9 mouse cellular contexts compared by ENCODE assay signal in the genomic region with DNA sequence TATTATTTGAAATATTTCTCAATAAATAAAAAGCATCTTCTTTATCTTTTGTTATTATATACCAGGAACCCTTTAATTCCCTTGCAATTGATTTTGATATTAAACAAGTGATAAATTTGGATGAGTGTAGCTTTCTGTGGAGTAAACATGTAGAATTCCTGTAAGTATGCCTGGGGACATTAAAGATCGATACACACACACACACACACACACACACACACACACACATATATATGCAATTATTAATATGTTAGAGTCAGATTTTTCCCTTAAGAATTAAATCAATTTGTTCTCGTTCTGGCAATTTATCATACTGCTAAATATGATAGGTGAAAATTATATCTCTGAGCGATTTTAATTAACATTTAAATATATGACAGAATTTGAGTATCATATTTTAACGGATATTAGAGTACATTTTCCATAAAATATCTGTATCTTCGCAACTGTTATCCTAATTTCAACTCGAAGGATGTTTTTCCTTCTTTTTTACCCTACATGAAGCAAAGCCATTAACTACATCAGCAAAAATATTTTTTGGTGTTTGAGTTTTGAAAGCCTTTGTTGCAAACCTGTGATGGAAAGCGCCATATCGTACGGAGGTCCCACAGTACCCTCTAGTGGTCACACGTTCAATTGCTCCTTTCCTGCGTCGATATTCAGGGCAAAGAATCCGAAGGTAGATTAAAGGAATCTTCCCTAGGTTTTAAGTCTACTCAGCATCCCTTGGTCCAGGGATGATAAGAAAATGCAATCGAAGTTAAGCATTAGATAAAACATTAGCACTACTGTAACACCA.
DNase-seq lines count a peak whose midpoint lies in the region; ATAC-seq and TF ChIP-seq lines count a peak whose summit lies in the region.
"Had no signal": no experiment of that assay in that cellular context is flagged by ENCODE, and none has a peak within 500 bp of the region (broad histone marks: within the 10 kb centered on the region; RNA-seq: fewer than 3 reads in every experiment).

No protein-coding gene starts in this region.

- no peak overlapping the region for H3K4me3 ChIP-seq in heart, adult 2 months
- no peak overlapping the region for H3K4me3 ChIP-seq in heart, embryonic 11.5 days (ENCODE audit: low read depth, low read length)
- H3K4me3 ChIP-seq in C2C12 (ENCODE audit: insufficient read depth, poor library complexity, severe bottlenecking), result no peak overlapping the region
- H3K4me3 ChIP-seq in forebrain, embryonic 14.5 days (ENCODE audit: low read depth, low read length), result no peak overlapping the region
- no peak overlapping the region for H3K4me3 ChIP-seq in layer of hippocampus, adult 2 months
- no peak overlapping the region for H3K4me3 ChIP-seq in midbrain, embryonic 12.5 days
- H3K4me3 ChIP-seq: limb, embryonic 13.5 days had no signal

- TF ChIP-seq POLR2A in heart, adult 2 months (IDR thresholded peaks at IDR 0.05; ENCODE audit: insufficient read depth, low read depth, low read length), result no peak

- H3K9me3 ChIP-seq in heart, embryonic 11.5 days (replicated peaks; ENCODE audit: control insufficient read depth, low read length), result no peaks in the 10 kb centered on the region
- H3K9me3 ChIP-seq in forebrain, embryonic 14.5 days (replicated peaks; ENCODE audit: control insufficient read depth, low read length), result no peaks in the 10 kb centered on the region
- H3K9me3 ChIP-seq in midbrain, embryonic 12.5 days, result no peaks in the 10 kb centered on the region
- H3K9me3 ChIP-seq: limb, embryonic 13.5 days had no signal

- H3K9ac ChIP-seq in heart, adult 2 months (ENCODE audit: low read depth, low read length), result no peak overlapping the region
- no peak overlapping the region for H3K9ac ChIP-seq in heart, embryonic 11.5 days (ENCODE audit: low read depth, low read length)
- no peak overlapping the region for H3K9ac ChIP-seq in forebrain, embryonic 14.5 days (ENCODE audit: low read length)
- H3K9ac ChIP-seq in midbrain, embryonic 12.5 days (replicated peaks), result no peak overlapping the region
- H3K9ac ChIP-seq: limb, embryonic 13.5 days had no signal

- no peaks in the 10 kb centered on the region for H3K79me2 ChIP-seq in heart, adult 2 months (replicated peaks; ENCODE audit: control insufficient read depth, insufficient read depth, low read length)
- no peaks in the 10 kb centered on the region for H3K79me2 ChIP-seq in C2C12 (ENCODE audit: control insufficient read depth, insufficient read depth)

- no peak overlapping the region for H3K4me2 ChIP-seq in heart, embryonic 11.5 days
- H3K4me2 ChIP-seq in forebrain, embryonic 14.5 days (ENCODE audit: low read length), result no peak overlapping the region
- H3K4me2 ChIP-seq in midbrain, embryonic 12.5 days (replicated peaks), result no peak overlapping the region
- H3K4me2 ChIP-seq: limb, embryonic 13.5 days had no signal

- H3K4me1 ChIP-seq in heart, adult 2 months (ENCODE audit: control insufficient read depth, insufficient read depth, low read length), result no peaks in the 10 kb centered on the region
- no peaks in the 10 kb centered on the region for H3K4me1 ChIP-seq in heart, embryonic 11.5 days (ENCODE audit: control insufficient read depth, insufficient read depth, low read length)
- no peaks in the 10 kb centered on the region for H3K4me1 ChIP-seq in forebrain, embryonic 14.5 days (ENCODE audit: control insufficient read depth, insufficient read depth, low read length)
- H3K4me1 ChIP-seq in midbrain, embryonic 12.5 days, result no peaks in the 10 kb centered on the region

- intact Hi-C loops in heart, adult 2 months (cut with DNase I), result loop anchor here (10.0 kb wide), 1 partner anchor 474 kb away; no protein-coding TSS in a partner anchor

- no peak for DNase-seq in heart, adult 2 months
- peak; percentile 57 for DNase-seq in brain, embryonic 18.5 days (ENCODE audit: low read depth, low spot score)
- DNase-seq in forebrain, embryonic 14.5 days (ENCODE audit: low spot score), result peak; percentile 84
- peak; percentile 46 to 77 for DNase-seq in layer of hippocampus, adult 2 months (ENCODE audit: low spot score in 2 of 2)

- H3ac ChIP-seq in C2C12 (ENCODE audit: control insufficient read depth, insufficient read length, low read depth), result no peak overlapping the region

- peak; percentile 80 for TF ChIP-seq CTCF in heart, adult 2 months (IDR thresholded peaks at IDR 0.05)
- peak; percentile 20 for TF ChIP-seq CTCF in C2C12 (IDR thresholded peaks at IDR 0.05; ENCODE audit: control insufficient read depth, insufficient read depth, insufficient read length)
- TF ChIP-seq CTCF in layer of hippocampus, adult 2 months (conservative IDR thresholded peaks at IDR 0.05), result peak; percentile 95

- no peak overlapping the region for H3K27ac ChIP-seq in heart, adult 2 months
- H3K27ac ChIP-seq in heart, embryonic 11.5 days (ENCODE audit: low read depth, low read length), result no peak overlapping the region
- no peak overlapping the region for H3K27ac ChIP-seq in forebrain, embryonic 14.5 days (ENCODE audit: low read depth, low read length)
- H3K27ac ChIP-seq in layer of hippocampus, adult 2 months, result no peak overlapping the region
- no peak overlapping the region for H3K27ac ChIP-seq in midbrain, embryonic 12.5 days (replicated peaks)
- H3K27ac ChIP-seq: limb, embryonic 13.5 days had no signal

- ATAC-seq in heart, embryonic 11.5 days (replicated peaks; ENCODE audit: insufficient number of reproducible peaks, low FRiP score, low TSS enrichment), result no peak
- ATAC-seq in forebrain, embryonic 14.5 days, result peak; percentile 75
- peak; percentile 72 for ATAC-seq in midbrain, embryonic 12.5 days (ENCODE audit: low FRiP score, low read depth)
- no peak for ATAC-seq in activated CD4-positive, CD25-positive, alpha-beta regulatory T cell, adult 4 months

- no peaks in the 10 kb centered on the region for H3K27me3 ChIP-seq in heart, adult 2 months (ENCODE audit: control insufficient read depth, insufficient read depth, low read length)
- no peaks in the 10 kb centered on the region for H3K27me3 ChIP-seq in heart, embryonic 11.5 days (ENCODE audit: control insufficient read depth, insufficient read depth, low read length)
- H3K27me3 ChIP-seq in C2C12 (ENCODE audit: control insufficient read depth, insufficient read depth, insufficient read length), result no peaks in the 10 kb centered on the region
- no peaks in the 10 kb centered on the region for H3K27me3 ChIP-seq in forebrain, embryonic 14.5 days (replicated peaks; ENCODE audit: control insufficient read depth, insufficient read depth, low read length)
- no peaks in the 10 kb centered on the region for H3K27me3 ChIP-seq in midbrain, embryonic 12.5 days

- no peaks in the 10 kb centered on the region for H3K79me3 ChIP-seq in C2C12 (ENCODE audit: low read depth)

- WGBS in heart, adult 2 months, result 20% methylated on average over 14 of the region's 14 CpGs
- WGBS in heart, embryonic 11.5 days (ENCODE audit: insufficient replicate concordance), result 19% methylated on average over 14 of the region's 14 CpGs
- 20% methylated on average over 14 of the region's 14 CpGs for WGBS in forebrain, embryonic 14.5 days
- 21% methylated on average over 14 of the region's 14 CpGs for WGBS in midbrain, embryonic 12.5 days

- H3K36me3 ChIP-seq in heart, adult 2 months (ENCODE audit: control insufficient read depth, insufficient read depth, low read length), result no peaks in the 10 kb centered on the region
- no peaks in the 10 kb centered on the region for H3K36me3 ChIP-seq in heart, embryonic 11.5 days (ENCODE audit: control insufficient read depth, insufficient read depth, low read length)
- H3K36me3 ChIP-seq in C2C12 (ENCODE audit: control insufficient read depth, insufficient read depth), result no peaks in the 10 kb centered on the region
- H3K36me3 ChIP-seq in forebrain, embryonic 14.5 days (ENCODE audit: control insufficient read depth, insufficient read depth, low read length), result no peaks in the 10 kb centered on the region
- no peaks in the 10 kb centered on the region for H3K36me3 ChIP-seq in midbrain, embryonic 12.5 days
- H3K36me3 ChIP-seq: limb, embryonic 13.5 days had no signal

- no peak for TF ChIP-seq EP300 in heart, adult 2 months (IDR thresholded peaks at IDR 0.05; ENCODE audit: insufficient read depth, low read depth, low read length)

TF ChIP-seq in C2C12, 6 proteins besides CTCF, POLR2A, EP300 and RAD21:
- TF ChIP-seq CEBPB (IDR thresholded peaks at IDR 0.05; ENCODE audit: low read depth) (no peak), MYOG (IDR thresholded peaks at IDR 0.05; ENCODE audit: control insufficient read depth, extremely low read depth, insufficient read length) (no peak), MAX (IDR thresholded peaks at IDR 0.05) (no peak), MYOD1 (IDR thresholded peaks at IDR 0.05; ENCODE audit: control insufficient read depth, insufficient read length, low read depth) (no peak), USF1 (IDR thresholded peaks at IDR 0.05; ENCODE audit: low read depth) (no peak), FOSL1 (IDR thresholded peaks at IDR 0.05; ENCODE audit: insufficient read depth, low read length, poor library complexity, severe bottlenecking) (no peak)

Comparison
In these comparisons a context has a peak if more than half of its experiments do, and no peak if none do; other contexts are left out.
1. DNase-seq: peak in brain, embryonic 18.5 days (single experiment), forebrain, embryonic 14.5 days (single experiment) and layer of hippocampus, adult 2 months (2 of 2); none in heart, adult 2 months (0 of 2).
2. CTCF ChIP-seq: peak in every context shown above with its lines; median percentile 95 in layer of hippocampus, adult 2 months; 80 in heart, adult 2 months; 20 in C2C12.
3. ATAC-seq: peak in forebrain, embryonic 14.5 days (single experiment) and midbrain, embryonic 12.5 days (single experiment); none in heart, embryonic 11.5 days (single experiment) and activated CD4-positive, CD25-positive, alpha-beta regulatory T cell, adult 4 months (single experiment).